Mouse (Mus musculus): ENCODE data around the gene Tob2. TPM values are rescaled to one million over a fixed set of nuclear protein-coding genes. Genes with fewer than 3 reads are reported as not detected.

Tob2 gene
- polyA plus RNA-seq, 1 experiment from 2014 or later: 17.8 TPM

- no peaks in the 10 kb centered on the region for H3K9me3 ChIP-seq (replicated peaks; ENCODE audit: control insufficient read depth, low read length)
- H3K27me3 ChIP-seq (ENCODE audit: control insufficient read depth, insufficient read depth, low read length): no peaks in the 10 kb centered on the region
- H3K9ac ChIP-seq (ENCODE audit: low read length): peak overlapping the region; percentile 74
- WGBS: 1% methylated on average over 33 of the region's 33 CpGs
- peak overlapping the region; percentile 43 for H3K4me3 ChIP-seq (ENCODE audit: low read length)
- H3K4me1 ChIP-seq (ENCODE audit: control insufficient read depth, insufficient read depth, low read length): peaks cover 71% of the 10 kb centered on the region
- no peaks in the 10 kb centered on the region for H3K36me3 ChIP-seq (ENCODE audit: control insufficient read depth, insufficient read depth)
- H3K27ac ChIP-seq (ENCODE audit: low read length): peak overlapping the region; percentile 89
- peak overlapping the region; percentile 72 for H3K4me2 ChIP-seq (ENCODE audit: low read depth, low read length)
- ATAC-seq (replicated peaks; ENCODE audit: extremely low read depth, insufficient read depth, low FRiP score): peak; percentile 82
These were observed 22.3 kb downstream of the Tob2 start for GRCm38 (mm10) chr15:81836124-81836821.

- Histone ChIP-seq H3K9ac (ENCODE audit: low read length) (peak overlapping the region; percentile 74), H3K27ac (ENCODE audit: low read length) (peak overlapping the region; percentile 76), H3K9me3 (replicated peaks; ENCODE audit: control insufficient read depth, low read length) (no peaks in the 10 kb centered on the region)
These were observed 23.4 kb downstream of the Tob2 start for GRCm38 (mm10) chr15:81835007-81835880.

GRCm38 (mm10) chr15:81834171-81834841 lies 24.3 kb downstream of the Tob2 start:
- peak overlapping the region; percentile 45; the same call in 1 of the 2 replicates for H3K9ac ChIP-seq (ENCODE audit: low read length)
- H3K4me3 ChIP-seq (ENCODE audit: low read length): no peak overlapping the region
- no peaks in the 10 kb centered on the region for H3K27me3 ChIP-seq (ENCODE audit: control insufficient read depth, insufficient read depth, low read length)
- peak; percentile 63 for ATAC-seq (replicated peaks; ENCODE audit: extremely low read depth, insufficient read depth, low FRiP score)
- H3K4me1 ChIP-seq (ENCODE audit: control insufficient read depth, insufficient read depth, low read length): peaks cover 60% of the 10 kb centered on the region
- H3K9me3 ChIP-seq (replicated peaks; ENCODE audit: control insufficient read depth, low read length): no peaks in the 10 kb centered on the region
- H3K36me3 ChIP-seq (ENCODE audit: control insufficient read depth, insufficient read depth): no peaks in the 10 kb centered on the region
- peak overlapping the region; percentile 76 for H3K27ac ChIP-seq (ENCODE audit: low read length)
- H3K4me2 ChIP-seq (ENCODE audit: low read depth, low read length): no peak overlapping the region
- WGBS: 41% methylated on average over 3 of the region's 3 CpGs

More at GRCm38 (mm10) chr15:81835007-81835880, 23.4 kb downstream of the Tob2 start:
- Histone ChIP-seq H3K4me2 (ENCODE audit: low read depth, low read length) (no peak overlapping the region), H3K27me3 (ENCODE audit: control insufficient read depth, insufficient read depth, low read length) (no peaks in the 10 kb centered on the region), H3K4me1 (ENCODE audit: control insufficient read depth, insufficient read depth, low read length) (peaks cover 69% of the 10 kb centered on the region), H3K4me3 (ENCODE audit: low read length) (no peak overlapping the region), H3K36me3 (ENCODE audit: control insufficient read depth, insufficient read depth) (no peaks in the 10 kb centered on the region)
- 73% methylated on average over 10 of the region's 10 CpGs for WGBS
- no peak for ATAC-seq (replicated peaks; ENCODE audit: extremely low read depth, insufficient read depth, low FRiP score)

GRCm38 (mm10) chr15:81833481-81833880 lies 25.1 kb downstream of the Tob2 start:
- no peak overlapping the region for H3K4me2 ChIP-seq (ENCODE audit: low read depth, low read length)
- no peaks in the 10 kb centered on the region for H3K9me3 ChIP-seq (replicated peaks; ENCODE audit: control insufficient read depth, low read length)
- 81% methylated on average over 4 of the region's 4 CpGs for WGBS
- H3K27ac ChIP-seq (ENCODE audit: low read length): peak overlapping the region; percentile 76
- no peaks in the 10 kb centered on the region for H3K36me3 ChIP-seq (ENCODE audit: control insufficient read depth, insufficient read depth)
- no peak overlapping the region for H3K9ac ChIP-seq (ENCODE audit: low read length)
- ATAC-seq (replicated peaks; ENCODE audit: extremely low read depth, insufficient read depth, low FRiP score): no peak
- H3K4me1 ChIP-seq (ENCODE audit: control insufficient read depth, insufficient read depth, low read length): peaks cover 52% of the 10 kb centered on the region
- H3K4me3 ChIP-seq (ENCODE audit: low read length): no peak overlapping the region
- H3K27me3 ChIP-seq (ENCODE audit: control insufficient read depth, insufficient read depth, low read length): no peaks in the 10 kb centered on the region

GRCm38 (mm10) chr15:81832219-81832618 lies 26.4 kb downstream of the Tob2 start:
- H3K27me3 ChIP-seq (ENCODE audit: control insufficient read depth, insufficient read depth, low read length): no peaks in the 10 kb centered on the region
- ATAC-seq (replicated peaks; ENCODE audit: extremely low read depth, insufficient read depth, low FRiP score): no peak
- no peak overlapping the region for H3K4me3 ChIP-seq (ENCODE audit: low read length)
- no peak overlapping the region for H3K4me2 ChIP-seq (ENCODE audit: low read depth, low read length)
- H3K9ac ChIP-seq (ENCODE audit: low read length): no peak overlapping the region
- H3K27ac ChIP-seq (ENCODE audit: low read length): no peak overlapping the region
- no peaks in the 10 kb centered on the region for H3K9me3 ChIP-seq (replicated peaks; ENCODE audit: control insufficient read depth, low read length)
- H3K36me3 ChIP-seq (ENCODE audit: control insufficient read depth, insufficient read depth): no peaks in the 10 kb centered on the region
- peaks cover 47% of the 10 kb centered on the region for H3K4me1 ChIP-seq (ENCODE audit: control insufficient read depth, insufficient read depth, low read length)
- 79% methylated on average over 3 of the region's 3 CpGs for whole genome bisulfite sequencing

- WGBS: 17% methylated on average over 24 of the region's 24 CpGs
- peak; percentile 80 for ATAC-seq (replicated peaks; ENCODE audit: extremely low read depth, insufficient read depth, low FRiP score)
- Histone ChIP-seq H3K9ac (ENCODE audit: low read length) (peak overlapping the region; percentile 47; the same call in 1 of the 2 replicates), H3K27ac (ENCODE audit: low read length) (no peak overlapping the region), H3K4me3 (ENCODE audit: low read length) (no peak overlapping the region), H3K36me3 (ENCODE audit: control insufficient read depth, insufficient read depth) (no peaks in the 10 kb centered on the region), H3K4me1 (ENCODE audit: control insufficient read depth, insufficient read depth, low read length) (peaks cover 39% of the 10 kb centered on the region), H3K9me3 (replicated peaks; ENCODE audit: control insufficient read depth, low read length) (no peaks in the 10 kb centered on the region), H3K27me3 (ENCODE audit: control insufficient read depth, insufficient read depth, low read length) (no peaks in the 10 kb centered on the region), H3K4me2 (ENCODE audit: low read depth, low read length) (peak overlapping the region; percentile 19; the same call in 1 of the 2 replicates)
These were observed 27.3 kb downstream of the Tob2 start for GRCm38 (mm10) chr15:81831136-81831825.

GRCm38 (mm10) chr15:81830530-81830929 lies 28.1 kb downstream of the Tob2 start:
- peaks cover 31% of the 10 kb centered on the region for H3K4me1 ChIP-seq (ENCODE audit: control insufficient read depth, insufficient read depth, low read length)
- 88% methylated on average over 4 of the region's 4 CpGs for WGBS
- H3K27me3 ChIP-seq (ENCODE audit: control insufficient read depth, insufficient read depth, low read length): no peaks in the 10 kb centered on the region
- no peak for ATAC-seq (replicated peaks; ENCODE audit: extremely low read depth, insufficient read depth, low FRiP score)
- H3K9ac ChIP-seq (ENCODE audit: low read length): no peak overlapping the region
- no peaks in the 10 kb centered on the region for H3K9me3 ChIP-seq (replicated peaks; ENCODE audit: control insufficient read depth, low read length)
- H3K36me3 ChIP-seq (ENCODE audit: control insufficient read depth, insufficient read depth): peaks cover 5% of the 10 kb centered on the region
- no peak overlapping the region for H3K4me2 ChIP-seq (ENCODE audit: low read depth, low read length)
- H3K4me3 ChIP-seq (ENCODE audit: low read length): no peak overlapping the region
- H3K27ac ChIP-seq (ENCODE audit: low read length): no peak overlapping the region

- Histone ChIP-seq H3K4me2 (ENCODE audit: low read depth, low read length) (no peak overlapping the region), H3K9ac (ENCODE audit: low read length) (no peak overlapping the region), H3K27ac (ENCODE audit: low read length) (no peak overlapping the region), H3K36me3 (ENCODE audit: control insufficient read depth, insufficient read depth) (peaks cover 12% of the 10 kb centered on the region), H3K4me1 (ENCODE audit: control insufficient read depth, insufficient read depth, low read length) (peaks cover 20% of the 10 kb centered on the region), H3K27me3 (ENCODE audit: control insufficient read depth, insufficient read depth, low read length) (no peaks in the 10 kb centered on the region), H3K4me3 (ENCODE audit: low read length) (no peak overlapping the region), H3K9me3 (replicated peaks; ENCODE audit: control insufficient read depth, low read length) (no peaks in the 10 kb centered on the region)
- 61% methylated on average over 2 of the region's 2 CpGs for WGBS
- ATAC-seq (replicated peaks; ENCODE audit: extremely low read depth, insufficient read depth, low FRiP score): no peak
These were observed 29.4 kb downstream of the Tob2 start for GRCm38 (mm10) chr15:81829208-81829580.
